Mouse (Mus musculus) forebrain, embryonic 12.5 days (tissue): ENCODE measurements around the gene Glis1. TPM values are rescaled to one million over a fixed set of nuclear protein-coding genes. Genes with fewer than 3 reads are reported as not detected.

ENCODE experiments used
- ATAC-seq: fragments of 200-750 bp; cut with Nextera tagmentation; 2 replicates; pipeline ENCODE4 v1.8.0; 2017; ENCODE audit warnings: moderate TSS enrichment; ENCODE audit not compliant: low FRiP score
- H3K27ac ChIP-seq: fragments of 300-500 bp; sonication (generic); 2 replicates; pipeline ENCODE4 v1.5.1; 2016; ENCODE audit warnings: mild to moderate bottlenecking
- H3K27me3 ChIP-seq: fragments of 300-500 bp; sonication (generic); 2 replicates; pipeline ENCODE4 v1.6.1; 2016; ENCODE audit warnings: mild to moderate bottlenecking
- H3K36me3 ChIP-seq: fragments of 300-500 bp; sonication (generic); replicated peaks from 2 replicates; pipeline ENCODE4 v1.6.1; 2016; ENCODE audit warnings: mild to moderate bottlenecking
- H3K4me1 ChIP-seq: fragments of 300-500 bp; sonication (generic); 2 replicates; pipeline ENCODE4 v1.6.1; 2016
- H3K4me2 ChIP-seq: fragments of 300-500 bp; sonication (generic); 2 replicates; pipeline ENCODE4 v1.6.1; 2016; ENCODE audit warnings: mild to moderate bottlenecking, moderate library complexity
- H3K4me3 ChIP-seq: fragments of 300-500 bp; sonication (generic); replicated peaks from 2 replicates; pipeline ENCODE4 v1.5.1; 2016; ENCODE audit warnings: mild to moderate bottlenecking
- H3K9ac ChIP-seq: fragments of 300-500 bp; sonication (generic); 2 replicates; pipeline ENCODE4 v1.6.1; 2016; ENCODE audit warnings: mild to moderate bottlenecking
- H3K9me3 ChIP-seq: fragments of 300-500 bp; sonication (generic); 2 replicates; pipeline ENCODE4 v1.6.1; 2016
- WGBS: fragments of 180-500 bp; shearing (Covaris S2); methylation state at CpG from one replicate; pipeline ENCODE4 v1.1.7; 2016; 5-methylcytosine and 5-hydroxymethylcytosine counted together
- polyA plus RNA-seq: library from polyadenylated mRNA; unstranded; fragments of >200 nt; fragmentation: Nextera tagmentation; extraction: Ambion mirVana; gene quantifications from 2 replicates; pipeline ENCODE4 v1.2.1, GENCODE M21; 2016

Gene Glis1
- 3.4 and 3.8 TPM in 2 replicates for polyA plus RNA-seq

DNA sequence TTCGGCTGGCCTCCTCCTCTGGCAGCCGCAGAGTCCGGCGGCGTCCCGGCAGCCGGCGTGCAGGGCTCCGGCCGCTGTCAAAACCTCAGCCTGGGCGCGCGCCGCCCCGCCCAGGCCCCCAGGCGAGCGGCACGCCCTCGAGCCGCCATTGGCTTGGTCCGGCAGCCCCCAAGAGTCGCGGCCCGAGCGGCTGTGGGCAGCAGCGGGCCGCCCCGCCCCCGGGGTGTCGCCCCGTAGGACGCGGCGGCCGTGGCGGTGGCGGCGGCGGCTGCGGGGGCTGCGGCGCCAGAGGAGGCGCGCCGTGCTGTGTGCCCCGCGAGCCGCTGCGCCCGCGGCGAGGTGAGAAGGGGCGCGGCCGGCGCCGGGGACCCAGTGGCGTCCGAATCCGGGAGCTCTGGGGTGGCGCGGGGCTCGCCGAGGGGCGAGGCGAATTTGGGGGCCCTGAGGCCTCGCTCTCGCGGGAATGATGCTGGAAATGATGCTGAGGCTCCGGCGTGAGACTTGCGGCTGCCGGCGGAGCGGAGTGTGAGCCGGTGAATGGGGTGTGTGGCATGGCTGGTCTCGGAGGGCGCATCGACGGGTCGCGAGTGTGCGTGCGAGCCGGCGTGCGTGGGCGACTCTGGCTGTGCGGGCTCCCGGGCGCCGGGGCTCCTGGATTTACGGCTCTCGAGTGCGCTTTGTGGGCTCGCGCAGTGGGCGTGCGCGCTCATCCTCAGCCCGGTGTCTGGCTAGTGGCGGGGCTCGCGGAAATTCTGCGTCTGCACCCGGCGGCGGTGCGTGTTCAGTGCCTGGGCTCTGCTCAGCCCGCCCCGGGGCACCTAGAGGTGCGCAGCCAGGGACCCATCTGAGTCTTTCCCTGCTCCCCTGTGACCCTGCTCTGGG is at the start of gene Glis1:
Gene Glis1 (plus strand): TSS at position 236 of the 882 bp plus-strand sequence.
- Histone ChIP-seq H3K9me3 (no peaks in the 10 kb centered on the region), H3K27ac (no peak within 1 kb of the TSS), H3K9ac (peak within 1 kb of the TSS; percentile 68), H3K4me2 (peak within 1 kb of the TSS; percentile 96), H3K36me3 (no peaks in the 10 kb centered on the region), H3K27me3 (peaks cover 70% of the 10 kb centered on the region), H3K4me1 (peaks cover 21% of the 10 kb centered on the region), H3K4me3 (peak within 1 kb of the TSS; percentile 64)
- peak; percentile 89 for ATAC-seq
- under 1% methylated on average over 92 of the region's 112 CpGs for WGBS

DNA sequence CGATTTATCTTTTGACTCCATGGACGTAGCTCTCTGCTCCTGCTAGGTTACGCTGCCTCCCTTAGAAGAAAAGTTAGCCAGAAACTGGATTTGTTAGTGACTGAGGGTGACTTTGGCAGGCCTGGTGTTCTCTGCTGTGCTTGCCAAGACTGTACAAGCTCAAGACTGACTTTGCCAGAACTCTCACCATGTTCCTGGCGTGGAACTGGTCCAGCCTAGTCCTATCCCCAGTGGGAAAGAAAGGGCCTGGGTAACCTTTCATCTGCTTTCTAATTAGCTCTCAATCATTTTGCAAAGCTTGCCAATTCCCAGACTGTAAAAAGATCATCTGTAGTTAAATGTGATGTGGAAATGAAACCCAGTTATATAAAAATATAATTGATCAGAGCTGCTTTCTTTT is 47.4 kb upstream of the Glis1 start:
- ATAC-seq = no peak
- no peak overlapping the region for H3K27ac ChIP-seq
- H3K36me3 ChIP-seq = peaks cover 85% of the 10 kb centered on the region
- 90% methylated on average over 4 of the region's 4 CpGs for WGBS
- H3K27me3 ChIP-seq = no peaks in the 10 kb centered on the region
- H3K9me3 ChIP-seq = no peaks in the 10 kb centered on the region
- no peaks in the 10 kb centered on the region for H3K4me1 ChIP-seq
- no peak overlapping the region for H3K9ac ChIP-seq
- H3K4me2 ChIP-seq = no peak overlapping the region
- H3K4me3 ChIP-seq = no peak overlapping the region

DNA sequence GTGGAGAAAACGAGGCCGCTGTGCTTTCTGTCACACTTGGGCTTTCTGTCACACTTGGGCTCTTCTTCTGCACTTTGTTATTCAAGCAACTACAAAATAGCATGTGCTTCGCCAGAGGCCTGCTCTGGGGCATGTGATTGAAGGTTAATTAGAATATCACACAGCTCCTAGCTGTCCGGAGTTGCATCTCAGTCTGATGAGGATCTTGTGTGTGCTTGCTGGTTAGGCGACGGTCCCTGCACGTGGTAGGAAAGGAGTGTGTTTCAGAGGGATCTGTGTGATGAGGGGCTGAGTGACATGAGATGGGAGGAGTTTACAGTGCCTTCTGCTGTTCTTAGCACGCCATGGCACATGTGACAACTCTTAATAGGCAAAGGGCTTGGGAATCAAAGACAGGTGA is 46.9 kb upstream of the Glis1 start:
- WGBS = 93% methylated on average over 8 of the region's 8 CpGs
- Histone ChIP-seq H3K9me3 (no peaks in the 10 kb centered on the region), H3K36me3 (peaks cover 87% of the 10 kb centered on the region)

DNA sequence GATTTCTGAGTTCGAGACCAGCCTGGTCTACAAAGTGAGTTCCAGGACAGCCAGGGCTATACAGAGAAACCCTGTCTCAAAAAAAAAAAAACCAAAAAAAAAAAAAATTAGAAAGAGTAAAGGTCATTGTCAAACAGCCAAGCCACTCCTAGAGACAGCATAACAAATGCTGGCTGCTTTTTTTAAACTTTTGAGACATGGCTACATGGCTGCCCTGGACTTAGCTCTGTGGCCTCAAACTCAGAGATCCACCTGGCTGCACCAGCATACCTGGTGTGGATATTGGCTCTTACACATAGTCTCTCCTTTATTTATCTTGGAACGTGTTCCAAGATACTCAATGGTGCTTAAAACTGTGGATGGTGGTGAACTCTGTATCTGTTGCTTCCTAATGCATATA is 46.1 kb upstream of the Glis1 start:
- WGBS = 97% methylated on average over 2 of the region's 2 CpGs
- Histone ChIP-seq H3K9me3 (no peaks in the 10 kb centered on the region), H3K36me3 (peaks cover 86% of the 10 kb centered on the region), H3K4me1 (no peaks in the 10 kb centered on the region), H3K27ac (no peak overlapping the region), H3K9ac (no peak overlapping the region), H3K4me2 (no peak overlapping the region), H3K27me3 (no peaks in the 10 kb centered on the region), H3K4me3 (no peak overlapping the region)
- no peak for ATAC-seq

More for the DNA sequence above, 46.9 kb upstream of the Glis1 start:
- ATAC-seq = no peak
- Histone ChIP-seq H3K4me3 (no peak overlapping the region), H3K9ac (no peak overlapping the region), H3K4me2 (no peak overlapping the region), H3K27ac (no peak overlapping the region), H3K27me3 (no peaks in the 10 kb centered on the region), H3K4me1 (no peaks in the 10 kb centered on the region)

DNA sequence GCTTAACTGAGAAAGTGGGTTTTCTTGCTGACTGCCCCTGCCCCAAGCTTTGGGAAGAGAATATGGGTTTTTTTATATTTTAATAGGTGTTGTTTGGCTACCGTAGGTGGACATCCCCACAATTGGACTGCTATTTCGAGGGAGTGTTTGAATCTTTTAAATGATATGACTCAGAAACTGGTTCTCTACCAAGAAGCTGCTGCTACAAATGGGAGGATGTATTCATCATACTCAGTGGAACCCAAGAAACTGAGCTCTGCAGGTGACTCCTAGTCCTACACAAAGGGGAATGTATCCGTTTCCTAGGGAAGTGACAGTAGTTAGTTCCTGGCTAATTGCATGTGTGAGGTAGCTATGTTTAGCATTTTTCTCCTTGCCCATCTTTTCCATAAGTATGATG is 45.0 kb upstream of the Glis1 start:
- 97% methylated on average over 3 of the region's 3 CpGs for WGBS
- Histone ChIP-seq H3K4me1 (no peaks in the 10 kb centered on the region), H3K27me3 (no peaks in the 10 kb centered on the region), H3K36me3 (peaks cover 90% of the 10 kb centered on the region), H3K9me3 (no peaks in the 10 kb centered on the region), H3K4me3 (no peak overlapping the region), H3K27ac (no peak overlapping the region), H3K9ac (no peak overlapping the region), H3K4me2 (no peak overlapping the region)
- ATAC-seq = no peak

DNA sequence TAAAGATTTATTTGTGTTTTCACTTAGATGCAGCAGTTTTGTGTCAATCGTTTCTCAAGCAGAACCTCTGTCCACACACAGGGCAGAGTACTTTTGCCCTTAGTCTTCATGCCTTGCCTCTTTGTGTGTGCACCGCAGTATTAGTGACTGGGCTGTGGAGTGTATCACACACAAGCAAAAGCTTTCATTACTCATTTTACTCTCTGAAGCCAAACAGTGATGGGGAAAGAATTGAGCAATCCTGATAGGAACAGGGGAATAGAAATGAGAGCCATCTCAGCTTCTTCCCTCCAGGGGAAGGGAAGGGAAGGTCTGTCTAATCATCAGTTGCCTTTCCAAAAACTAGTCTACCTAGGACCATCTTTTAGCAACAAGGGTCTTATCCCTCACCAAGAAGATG is 40.6 kb upstream of the Glis1 start:
- no peak overlapping the region for H3K4me2 ChIP-seq
- H3K36me3 ChIP-seq = peaks cover 78% of the 10 kb centered on the region
- H3K27ac ChIP-seq = no peak overlapping the region
- ATAC-seq = no peak
- H3K4me3 ChIP-seq = no peak overlapping the region
- H3K9ac ChIP-seq = no peak overlapping the region
- H3K9me3 ChIP-seq = no peaks in the 10 kb centered on the region
- no peaks in the 10 kb centered on the region for H3K27me3 ChIP-seq
- 92% methylated on average over 2 of the region's 2 CpGs for WGBS
- H3K4me1 ChIP-seq = no peaks in the 10 kb centered on the region

DNA sequence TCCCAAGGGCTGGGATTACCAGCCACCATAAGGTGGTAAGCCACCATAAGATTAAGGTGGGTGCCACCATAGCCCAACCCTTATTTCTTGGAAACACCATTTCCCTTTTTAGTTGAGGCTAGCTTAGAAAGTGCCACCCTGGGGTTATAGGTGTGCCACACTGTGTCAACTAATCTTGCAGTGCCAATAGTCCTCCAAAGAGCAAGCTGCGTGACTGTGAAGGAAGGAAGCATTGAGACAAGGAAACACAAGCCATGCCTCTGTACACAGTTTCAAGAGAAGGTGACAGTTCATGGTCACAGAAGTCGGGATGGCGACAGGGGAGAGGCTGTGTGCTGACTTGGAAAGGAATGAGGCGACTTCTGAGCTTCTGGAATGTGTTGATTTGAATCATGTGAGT is 14.2 kb upstream of the Glis1 start:
- no peak overlapping the region for H3K27ac ChIP-seq
- H3K4me2 ChIP-seq = no peak overlapping the region
- H3K9ac ChIP-seq = no peak overlapping the region
- WGBS = 84% methylated on average over 4 of the region's 4 CpGs
- ATAC-seq = no peak
- no peaks in the 10 kb centered on the region for H3K27me3 ChIP-seq
- H3K36me3 ChIP-seq = peaks cover 14% of the 10 kb centered on the region
- H3K4me1 ChIP-seq = peaks cover 6% of the 10 kb centered on the region; the same call in 1 of the 2 replicates
- no peak overlapping the region for H3K4me3 ChIP-seq
- no peaks in the 10 kb centered on the region for H3K9me3 ChIP-seq

DNA sequence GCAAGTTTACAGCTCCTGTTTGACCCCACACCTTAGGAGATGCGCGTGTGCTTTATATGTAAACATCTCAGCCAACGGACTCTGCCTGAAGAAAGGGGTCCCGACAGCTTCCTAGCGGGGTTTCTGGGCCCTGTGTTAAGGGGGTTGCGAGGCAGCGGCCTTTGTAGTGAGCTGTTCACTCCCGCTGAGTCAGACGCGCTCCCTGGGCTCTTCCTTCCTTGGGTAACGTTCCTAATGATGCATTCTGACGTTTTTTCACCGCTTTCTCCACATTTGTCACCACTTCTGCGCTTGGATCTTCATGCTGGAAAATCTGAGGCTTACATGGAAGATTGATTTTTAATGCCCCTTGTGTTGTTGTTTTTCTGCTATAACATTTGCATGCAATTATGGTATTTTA is 12.7 kb upstream of the Glis1 start:
- 5% methylated on average over 14 of the region's 14 CpGs for WGBS
- Histone ChIP-seq H3K4me2 (peak overlapping the region; percentile 40), H3K9me3 (no peaks in the 10 kb centered on the region), H3K27ac (no peak overlapping the region), H3K36me3 (peaks cover 8% of the 10 kb centered on the region; the same call in 1 of the 2 replicates), H3K4me1 (peaks cover 6% of the 10 kb centered on the region; the same call in 1 of the 2 replicates), H3K9ac (peak overlapping the region; percentile 38; the same call in 1 of the 2 replicates), H3K4me3 (peak overlapping the region; percentile 10; the same call in 1 of the 2 replicates), H3K27me3 (no peaks in the 10 kb centered on the region)
- ATAC-seq = no peak

DNA sequence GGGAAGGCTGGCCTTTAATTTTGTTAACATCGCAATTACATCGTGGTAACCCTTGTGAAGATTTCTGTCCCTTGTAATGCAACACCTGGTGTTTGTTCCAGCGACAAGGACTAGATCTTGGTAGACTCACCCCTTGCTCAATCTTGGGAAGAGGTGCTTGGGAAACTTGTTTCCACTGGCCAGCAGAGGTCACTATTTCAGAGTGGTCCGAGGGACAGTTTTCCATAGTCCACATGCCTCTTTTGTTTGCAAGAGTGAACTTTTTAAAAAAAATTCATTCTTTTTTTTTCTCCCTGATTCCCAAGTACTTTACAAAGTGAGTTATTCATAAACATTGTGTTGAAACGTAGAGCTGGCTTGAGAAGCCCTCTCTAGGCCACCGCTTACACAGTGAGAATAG is 12.2 kb upstream of the Glis1 start:
- no peak for ATAC-seq
- Histone ChIP-seq H3K27me3 (no peaks in the 10 kb centered on the region), H3K27ac (no peak overlapping the region), H3K4me2 (no peak overlapping the region), H3K4me3 (no peak overlapping the region), H3K9me3 (no peaks in the 10 kb centered on the region), H3K36me3 (peaks cover 7% of the 10 kb centered on the region; the same call in 1 of the 2 replicates), H3K9ac (no peak overlapping the region), H3K4me1 (peaks cover 6% of the 10 kb centered on the region; the same call in 1 of the 2 replicates)
- WGBS = 20% methylated on average over 6 of the region's 6 CpGs

DNA sequence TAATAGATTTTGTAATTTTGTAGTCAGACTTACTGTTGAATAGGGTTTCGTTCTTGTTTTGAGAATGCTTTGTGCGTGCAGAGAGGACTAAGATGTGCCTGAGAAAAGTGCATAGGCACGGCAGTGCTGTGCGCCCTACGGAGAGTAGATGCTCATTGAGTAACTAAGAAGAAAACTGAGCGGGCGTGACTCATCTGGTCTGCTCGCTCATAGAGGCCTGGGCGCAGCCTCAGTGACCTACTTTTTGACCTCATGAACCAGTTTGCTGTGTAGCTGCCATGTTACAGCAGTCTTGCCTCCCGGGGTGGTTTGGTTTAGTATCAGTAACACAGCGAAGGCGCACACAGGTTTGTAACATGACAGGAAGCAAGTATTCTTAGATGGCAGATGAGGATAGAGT is 8.8 kb upstream of the Glis1 start:
- no peaks in the 10 kb centered on the region for H3K36me3 ChIP-seq
- ATAC-seq = no peak
- H3K4me3 ChIP-seq = no peak overlapping the region
- H3K4me1 ChIP-seq = peaks cover 6% of the 10 kb centered on the region; the same call in 1 of the 2 replicates
- no peaks in the 10 kb centered on the region for H3K27me3 ChIP-seq
- no peak overlapping the region for H3K9ac ChIP-seq
- no peak overlapping the region for H3K27ac ChIP-seq
- H3K9me3 ChIP-seq = no peaks in the 10 kb centered on the region
- WGBS = 93% methylated on average over 12 of the region's 12 CpGs
- H3K4me2 ChIP-seq = no peak overlapping the region

DNA sequence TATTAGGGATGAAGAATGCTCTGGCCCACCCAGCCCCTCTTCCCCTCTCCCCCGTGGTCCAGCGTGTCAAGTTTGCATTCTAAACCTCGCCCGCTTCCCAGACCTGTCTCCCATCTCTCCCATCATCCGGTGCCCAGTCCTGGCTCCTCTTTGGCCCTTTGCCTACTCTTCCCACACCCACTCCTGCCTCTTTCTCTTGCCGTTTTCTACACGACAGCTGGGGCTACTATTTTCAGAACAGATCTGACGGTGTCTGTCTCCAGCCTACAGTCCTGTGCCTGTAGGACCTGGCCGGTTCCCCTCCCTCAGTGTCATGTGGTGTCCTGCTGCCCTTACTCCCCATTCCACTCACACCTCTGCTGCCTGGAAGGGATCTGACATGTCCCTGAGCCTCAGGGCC is 7.8 kb upstream of the Glis1 start:
- no peaks in the 10 kb centered on the region for H3K9me3 ChIP-seq
- no peaks in the 10 kb centered on the region for H3K36me3 ChIP-seq
- no peak for ATAC-seq
- 80% methylated on average over 9 of the region's 9 CpGs for WGBS
- no peak overlapping the region for H3K9ac ChIP-seq
- no peaks in the 10 kb centered on the region for H3K27me3 ChIP-seq
- no peak overlapping the region for H3K27ac ChIP-seq
- no peak overlapping the region for H3K4me3 ChIP-seq
- H3K4me2 ChIP-seq = no peak overlapping the region
- peaks cover 2% of the 10 kb centered on the region; the same call in 1 of the 2 replicates for H3K4me1 ChIP-seq

DNA sequence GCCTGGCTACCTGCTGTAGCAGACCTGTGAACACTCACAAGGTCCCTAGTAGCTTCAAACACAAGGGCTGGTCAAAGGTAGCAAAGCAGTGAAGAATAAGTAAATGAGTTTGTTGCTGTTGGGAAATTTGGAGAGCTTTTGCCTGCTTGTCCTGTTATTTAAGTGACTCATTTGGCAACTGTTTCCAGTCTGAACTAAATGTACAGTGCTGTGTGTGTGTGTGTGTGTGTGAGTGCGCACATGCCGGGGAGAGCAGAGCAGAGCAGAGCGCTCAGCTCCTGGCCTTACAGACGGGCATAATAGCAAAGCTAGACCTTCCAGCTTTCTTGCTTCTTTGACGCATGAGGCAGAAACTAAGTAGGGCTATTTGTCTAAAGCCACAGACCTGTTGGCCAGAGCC is 1.7 kb upstream of the Glis1 start:
- WGBS = 76% methylated on average over 5 of the region's 5 CpGs
- no peaks in the 10 kb centered on the region for H3K9me3 ChIP-seq
- H3K4me3 ChIP-seq = no peak overlapping the region
- H3K36me3 ChIP-seq = no peaks in the 10 kb centered on the region
- no peak overlapping the region for H3K4me2 ChIP-seq
- ATAC-seq = no peak
- H3K27me3 ChIP-seq = peaks cover 56% of the 10 kb centered on the region
- peaks cover 21% of the 10 kb centered on the region for H3K4me1 ChIP-seq
- no peak overlapping the region for H3K27ac ChIP-seq
- no peak overlapping the region for H3K9ac ChIP-seq

DNA sequence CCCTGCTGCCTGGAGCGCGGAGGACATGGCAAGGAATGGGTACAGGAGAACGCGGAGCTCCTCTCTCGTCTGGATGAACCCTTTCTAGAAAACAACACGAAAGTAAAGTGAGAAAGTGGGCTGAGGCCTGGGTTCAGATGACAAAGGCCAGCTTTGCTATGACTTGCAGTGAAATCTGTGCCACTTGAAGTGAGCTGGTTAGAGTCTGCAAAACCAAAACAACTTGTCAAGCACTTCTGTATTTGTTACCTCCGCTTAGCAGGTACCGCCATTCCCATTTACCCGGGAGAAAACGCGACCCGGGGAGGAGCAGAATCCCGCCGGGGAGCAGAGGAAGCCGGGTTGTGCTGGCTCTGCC is 414 bp upstream of the Glis1 start:
- Histone ChIP-seq H3K4me2 (peak overlapping the region; percentile 96), H3K4me1 (peaks cover 21% of the 10 kb centered on the region), H3K9me3 (no peaks in the 10 kb centered on the region), H3K9ac (no peak overlapping the region), H3K27ac (no peak overlapping the region), H3K36me3 (no peaks in the 10 kb centered on the region), H3K27me3 (peaks cover 69% of the 10 kb centered on the region), H3K4me3 (peak overlapping the region; percentile 64)
- WGBS = 5% methylated on average over 15 of the region's 15 CpGs
- ATAC-seq = no peak
